Mouse (Mus musculus) forebrain, embryonic 11.5 days (tissue): ENCODE data around the gene Lyg2. TPM values are rescaled to one million over a fixed set of nuclear protein-coding genes. Genes with fewer than 3 reads are reported as not detected.

ENCODE experiments used
- ATAC-seq: fragments of 200-750 bp; cut with Nextera tagmentation; replicated peaks from 2 replicates; pipeline ENCODE4 v1.8.0; 2017; ENCODE audit warnings: moderate TSS enrichment; ENCODE audit not compliant: low FRiP score
- DNase-seq: peaks from one replicate; pipeline ENCODE4 v3.0.0-alpha.2; 2017; ENCODE audit warnings: low spot score
- H3K27ac ChIP-seq: fragments of 300-500 bp; sonication (generic); 2 replicates; pipeline ENCODE4 v1.5.1; 2014; ENCODE audit warnings: low read depth, low read length
- H3K27me3 ChIP-seq: fragments of 300-500 bp; sonication (generic); 2 replicates; pipeline ENCODE4 v1.6.1; 2014; ENCODE audit warnings: mild to moderate bottlenecking, low read length, mixed read lengths; ENCODE audit not compliant: control insufficient read depth, insufficient read depth
- H3K36me3 ChIP-seq: fragments of 300-500 bp; sonication (generic); 2 replicates; pipeline ENCODE4 v1.6.1; 2014; ENCODE audit warnings: mild to moderate bottlenecking, low read length, moderate library complexity, mixed read lengths; ENCODE audit not compliant: control insufficient read depth, insufficient read depth
- H3K4me1 ChIP-seq: fragments of 300-500 bp; sonication (generic); replicated peaks from 2 replicates; pipeline ENCODE4 v1.6.1; 2014; ENCODE audit warnings: low read length, mixed read lengths; ENCODE audit not compliant: control insufficient read depth, insufficient read depth
- H3K4me2 ChIP-seq: fragments of 300-500 bp; sonication (generic); 2 replicates; pipeline ENCODE4 v1.6.1; 2014; ENCODE audit warnings: low read depth, mild to moderate bottlenecking, low read length, moderate library complexity, mixed read lengths; ENCODE audit not compliant: severe bottlenecking
- H3K4me3 ChIP-seq: fragments of 300-500 bp; sonication (generic); 2 replicates; pipeline ENCODE4 v1.5.1; 2014; ENCODE audit warnings: low read depth, low read length
- H3K9ac ChIP-seq: fragments of 300-500 bp; sonication (generic); 2 replicates; pipeline ENCODE4 v1.6.1; 2014; ENCODE audit warnings: low read length
- H3K9me3 ChIP-seq: fragments of 300-500 bp; sonication (generic); 2 replicates; pipeline ENCODE4 v1.6.1; 2016; ENCODE audit warnings: low read length, mixed read lengths; ENCODE audit not compliant: control insufficient read depth
- WGBS: fragments of 180-500 bp; shearing (Covaris S2); extraction: QIAGEN DNeasy Blood & Tissue Kit; methylation state at CpG from one replicate; pipeline ENCODE4 v1.1.7; 2014; 5-methylcytosine and 5-hydroxymethylcytosine counted together
- polyA plus RNA-seq: library from polyadenylated mRNA; unstranded; fragments of >200 nt; fragmentation: Nextera tagmentation; extraction: Ambion mirVana; gene quantifications from 2 replicates; pipeline ENCODE4 v1.2.1, GENCODE M21; 2014

Lyg2 gene
- polyA plus RNA-seq, result not detected in 2 replicates

GRCm38 (mm10) chr1:37916393-37916792 lies at the start of gene Lyg2:
Gene Lyg2, minus strand, starts transcription at chr1:37916493.
- no peak for DNase-seq

GRCm38 (mm10) chr1:37965571-37965970 lies 49.3 kb upstream of the Lyg2 start:
- no peaks in the 10 kb centered on the region for H3K27me3 ChIP-seq
- H3K27ac ChIP-seq, result no peak overlapping the region
- H3K9ac ChIP-seq, result no peak overlapping the region
- no peaks in the 10 kb centered on the region for H3K9me3 ChIP-seq
- ATAC-seq, result no peak
- WGBS, result 69% methylated on average over 10 of the region's 10 CpGs
- no peaks in the 10 kb centered on the region for H3K4me1 ChIP-seq
- DNase-seq, result no peak
- H3K4me3 ChIP-seq, result no peak overlapping the region
- H3K36me3 ChIP-seq, result no peaks in the 10 kb centered on the region
- no peak overlapping the region for H3K4me2 ChIP-seq

More at GRCm38 (mm10) chr1:37916393-37916792, at the start of gene Lyg2:
- Histone ChIP-seq H3K9ac (no peak within 1 kb of the TSS), H3K4me3 (no peak within 1 kb of the TSS), H3K36me3 (no peaks in the 10 kb centered on the region), H3K9me3 (no peaks in the 10 kb centered on the region), H3K4me2 (no peak within 1 kb of the TSS), H3K4me1 (no peaks in the 10 kb centered on the region), H3K27ac (no peak within 1 kb of the TSS), H3K27me3 (no peaks in the 10 kb centered on the region)
- no peak for ATAC-seq
- 61% methylated on average over 5 of the region's 5 CpGs for WGBS

- Histone ChIP-seq H3K4me1 (no peaks in the 10 kb centered on the region), H3K4me2 (no peak overlapping the region), H3K36me3 (no peaks in the 10 kb centered on the region), H3K27ac (no peak overlapping the region), H3K27me3 (no peaks in the 10 kb centered on the region), H3K9me3 (no peaks in the 10 kb centered on the region), H3K9ac (no peak overlapping the region), H3K4me3 (no peak overlapping the region)
- DNase-seq, result no peak
- 73% methylated on average over 5 of the region's 5 CpGs for WGBS
- no peak for ATAC-seq
These were observed 43.2 kb upstream of the Lyg2 start for GRCm38 (mm10) chr1:37959486-37959885.

GRCm38 (mm10) chr1:37958516-37958915 lies 42.2 kb upstream of the Lyg2 start:
- H3K4me1 ChIP-seq, result no peaks in the 10 kb centered on the region
- WGBS, result 77% methylated on average over 2 of the region's 2 CpGs
- no peak overlapping the region for H3K4me2 ChIP-seq
- H3K9me3 ChIP-seq, result no peaks in the 10 kb centered on the region
- H3K36me3 ChIP-seq, result no peaks in the 10 kb centered on the region
- H3K27ac ChIP-seq, result no peak overlapping the region
- no peak overlapping the region for H3K4me3 ChIP-seq
- no peak overlapping the region for H3K9ac ChIP-seq
- H3K27me3 ChIP-seq, result no peaks in the 10 kb centered on the region
- no peak for DNase-seq
- no peak for ATAC-seq

- Histone ChIP-seq H3K27ac (no peak within 1 kb of the TSS), H3K4me3 (no peak within 1 kb of the TSS), H3K9ac (no peak within 1 kb of the TSS), H3K9me3 (no peaks in the 10 kb centered on the region), H3K4me1 (no peaks in the 10 kb centered on the region), H3K36me3 (no peaks in the 10 kb centered on the region), H3K27me3 (no peaks in the 10 kb centered on the region), H3K4me2 (no peak within 1 kb of the TSS)
- DNase-seq (no peak), ATAC-seq (no peak)
- 92% methylated on average over 5 of the region's 5 CpGs for WGBS
These were observed 41.4 kb upstream of the Lyg2 start, which contains the start of gene Lyg1 for GRCm38 (mm10) chr1:37957659-37958058. Gene Lyg1, minus strand, starts transcription at chr1:37957759.

- H3K9me3 ChIP-seq, result no peaks in the 10 kb centered on the region
- ATAC-seq, result no peak
- H3K36me3 ChIP-seq, result no peaks in the 10 kb centered on the region
- no peaks in the 10 kb centered on the region for H3K27me3 ChIP-seq
- no peaks in the 10 kb centered on the region for H3K4me1 ChIP-seq
- no peak overlapping the region for H3K4me3 ChIP-seq
- DNase-seq, result no peak
- H3K9ac ChIP-seq, result no peak overlapping the region
- H3K4me2 ChIP-seq, result no peak overlapping the region
- no peak overlapping the region for H3K27ac ChIP-seq
- WGBS, result 54% methylated on average over 3 of the region's 3 CpGs
These were observed 40.6 kb upstream of the Lyg2 start for GRCm38 (mm10) chr1:37956690-37957431.

- no peaks in the 10 kb centered on the region for H3K27me3 ChIP-seq
- WGBS, result 89% methylated on average over 2 of the region's 2 CpGs
These were observed 39.0 kb upstream of the Lyg2 start for GRCm38 (mm10) chr1:37955251-37955650.

GRCm38 (mm10) chr1:37954786-37955185 lies 38.5 kb upstream of the Lyg2 start:
- Histone ChIP-seq H3K4me2 (no peak overlapping the region), H3K36me3 (no peaks in the 10 kb centered on the region), H3K4me3 (no peak overlapping the region), H3K4me1 (no peaks in the 10 kb centered on the region), H3K27ac (no peak overlapping the region), H3K9ac (no peak overlapping the region), H3K27me3 (no peaks in the 10 kb centered on the region), H3K9me3 (no peaks in the 10 kb centered on the region)
- 91% methylated on average over 7 of the region's 7 CpGs for WGBS
- DNase-seq (no peak), ATAC-seq (no peak)

More at GRCm38 (mm10) chr1:37955251-37955650, 39.0 kb upstream of the Lyg2 start:
- no peaks in the 10 kb centered on the region for H3K36me3 ChIP-seq
- no peak overlapping the region for H3K4me2 ChIP-seq
- H3K27ac ChIP-seq, result no peak overlapping the region
- no peak for DNase-seq
- no peak overlapping the region for H3K9ac ChIP-seq
- no peak overlapping the region for H3K4me3 ChIP-seq
- no peak for ATAC-seq
- no peaks in the 10 kb centered on the region for H3K4me1 ChIP-seq
- no peaks in the 10 kb centered on the region for H3K9me3 ChIP-seq

GRCm38 (mm10) chr1:37948906-37949305 lies 32.6 kb upstream of the Lyg2 start:
- WGBS, result 85% methylated on average over 2 of the region's 2 CpGs
- DNase-seq (no peak), ATAC-seq (no peak)
- Histone ChIP-seq H3K4me1 (no peaks in the 10 kb centered on the region), H3K9me3 (no peaks in the 10 kb centered on the region), H3K4me2 (no peak overlapping the region), H3K27ac (no peak overlapping the region), H3K27me3 (no peaks in the 10 kb centered on the region), H3K36me3 (no peaks in the 10 kb centered on the region), H3K4me3 (no peak overlapping the region), H3K9ac (no peak overlapping the region)
